Mouse (Mus musculus) thymus, adult 2 months (tissue): ENCODE results near the gene Serpina1b.

Experiments used
- CTCF ChIP-seq: fragments of 200-500 bp; IDR thresholded peaks from 2 replicates; pipeline ENCODE4 v1.5.1; 2012; ENCODE audit warnings: mild to moderate bottlenecking, control low read depth, low read length, moderate library complexity, borderline replicate concordance; ENCODE audit not compliant: control insufficient read depth, poor library complexity, insufficient read depth; ENCODE audit errors: extremely low read depth
- POLR2A ChIP-seq: fragments of 200-500 bp; IDR thresholded peaks from 2 replicates; pipeline ENCODE4 v1.6.1; 2012; ENCODE audit warnings: mild to moderate bottlenecking, low read length, control low read depth, moderate library complexity; ENCODE audit not compliant: control insufficient read depth, poor library complexity, insufficient read depth; ENCODE audit errors: extremely low read depth

GRCm38 (mm10) chr12:103700144-103700750, 129.9 kb downstream of the Serpina1b start:
- TF ChIP-seq CTCF (no peak), POLR2A (no peak)
